Mouse (Mus musculus): Measurements from ENCODE around the gene Braf. TPM values are rescaled to one million over a fixed set of nuclear protein-coding genes. Genes with fewer than 3 reads are reported as not detected.
"Not testable (repeated sequence)": the region's sequence is repeated elsewhere in the genome, so short reads cannot be mapped to it uniquely, and the experiment has no call there.

The Braf gene
- 10 to 100 TPM; 22.3 to 23.0 TPM for total RNA-seq (2021)

GRCm38 (mm10) chr6:39724866-39725711 is at the start of gene Braf:
Braf (minus strand) TSS chr6:39725463.
- DNase-seq, result peak; percentile 92

- DNase-seq, result no peak
Observed at GRCm38 (mm10) chr6:39775029-39775428, 49.8 kb upstream of the Braf start.

- no peak for DNase-seq
Observed at GRCm38 (mm10) chr6:39757229-39757628, 32.0 kb upstream of the Braf start.

GRCm38 (mm10) chr6:39749881-39750280 is 24.6 kb upstream of the Braf start:
- DNase-seq, result peak; percentile 33

GRCm38 (mm10) chr6:39747094-39747493 is 21.8 kb upstream of the Braf start:
- no peak for DNase-seq

DNA sequence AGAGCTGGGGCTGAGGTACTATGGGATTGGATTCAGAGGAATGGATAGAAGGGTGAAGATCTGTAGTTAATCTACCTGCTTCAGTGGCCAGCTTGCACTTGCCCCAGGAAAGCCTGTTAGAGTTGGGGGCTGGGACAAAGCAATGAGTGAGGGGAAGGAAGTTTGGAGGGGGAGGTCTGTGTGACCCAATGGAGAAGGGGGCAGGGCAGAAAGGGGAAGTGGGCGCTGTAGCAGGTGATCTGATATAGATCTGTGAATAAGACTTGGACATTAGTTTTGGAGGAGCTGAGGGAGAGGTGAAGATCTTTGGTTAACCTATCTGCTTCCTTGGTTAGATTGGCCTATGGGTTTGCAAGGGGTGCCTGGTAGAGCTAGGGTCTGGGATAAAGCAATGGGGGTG is 20.2 kb upstream of the Braf start:
- no peak for DNase-seq

GRCm38 (mm10) chr6:39739698-39740097 is 14.4 kb upstream of the Braf start:
- DNase-seq, result not testable (repeated sequence)

DNA sequence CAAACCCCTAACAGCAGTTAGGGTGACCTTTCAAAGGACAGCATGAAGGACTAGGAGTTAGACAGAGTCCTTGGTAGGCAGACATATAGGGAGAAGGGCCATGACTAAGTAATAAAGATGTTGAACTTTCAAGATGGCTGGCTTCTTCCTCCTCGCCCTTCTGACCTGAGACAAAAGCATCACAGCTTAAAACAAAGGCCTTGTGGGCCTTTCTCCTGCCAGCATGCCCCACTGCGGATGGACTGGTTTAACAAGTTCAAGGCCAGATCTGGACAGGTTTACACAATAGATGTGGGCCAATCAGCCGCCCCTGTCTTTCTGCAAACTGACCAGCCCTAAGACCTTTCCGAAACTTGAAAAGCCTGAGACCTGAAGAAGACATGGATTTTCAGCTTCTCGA is 2.8 kb upstream of the Braf start:
- DNase-seq, result no peak

DNA sequence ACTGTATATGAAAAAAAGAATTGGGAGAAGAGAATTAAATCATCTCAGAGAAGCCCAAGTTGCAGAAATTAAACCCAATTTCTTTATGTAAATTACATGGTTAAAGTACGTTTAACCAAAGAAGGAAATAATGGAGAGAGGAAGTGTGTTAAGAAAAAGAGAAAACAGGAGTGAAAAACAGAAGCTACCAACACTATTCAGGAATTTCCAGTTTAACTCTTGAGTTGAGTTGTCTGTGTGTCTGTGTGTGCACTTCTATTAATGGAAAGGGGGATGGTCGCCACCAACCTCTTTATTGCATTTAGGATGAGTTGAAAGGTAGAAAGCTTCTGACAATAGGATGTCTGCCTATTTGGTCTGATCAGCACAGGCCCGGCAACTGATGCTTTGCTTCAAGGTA is 886 bp upstream of the Braf start:
- DNase-seq, result no peak

DNA sequence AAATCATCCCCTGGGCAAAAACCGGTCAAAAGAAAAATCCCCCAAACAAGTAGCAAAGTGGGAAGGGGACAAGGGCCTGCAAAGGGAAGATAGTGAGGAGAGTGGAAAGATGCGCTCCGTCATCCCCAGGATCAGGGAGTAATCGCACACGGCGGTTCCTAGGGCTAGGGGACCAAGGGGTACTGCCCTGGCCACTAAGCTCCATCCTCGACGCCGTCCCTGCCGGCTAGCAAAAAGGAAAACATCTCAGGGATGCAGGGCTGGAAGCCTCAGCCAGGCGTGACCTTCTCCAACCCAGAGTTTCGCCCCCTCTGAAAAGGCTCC is 759 bp downstream of the Braf start:
- DNase-seq, result no peak

- no peak for DNase-seq
Observed at GRCm38 (mm10) chr6:39724071-39724470, 1.2 kb downstream of the Braf start.

DNA sequence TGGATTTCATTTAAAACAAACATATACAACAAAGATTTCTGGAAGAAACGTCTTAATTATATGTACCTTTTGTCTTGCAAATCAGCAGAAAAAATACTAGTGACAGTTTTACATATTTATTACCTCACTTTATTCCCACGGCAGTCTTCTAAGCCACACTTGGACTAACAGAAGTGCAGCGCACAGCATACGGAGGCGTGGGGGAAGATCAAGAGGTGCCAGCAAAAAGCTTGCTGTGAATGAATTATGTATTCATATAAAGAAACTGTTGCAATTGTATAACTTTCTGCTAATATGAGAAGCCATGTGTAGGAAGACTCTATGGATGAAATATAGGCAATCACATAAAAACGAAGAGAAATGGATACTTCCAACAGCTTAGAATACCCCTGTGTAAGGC is 6.7 kb downstream of the Braf start:
- no peak for DNase-seq

GRCm38 (mm10) chr6:39717049-39717448 is 8.2 kb downstream of the Braf start:
- DNase-seq, result no peak

GRCm38 (mm10) chr6:39714341-39714740 is 10.9 kb downstream of the Braf start:
- no peak for DNase-seq

- DNase-seq, result no peak
Observed at GRCm38 (mm10) chr6:39713399-39713798, 11.9 kb downstream of the Braf start.

DNA sequence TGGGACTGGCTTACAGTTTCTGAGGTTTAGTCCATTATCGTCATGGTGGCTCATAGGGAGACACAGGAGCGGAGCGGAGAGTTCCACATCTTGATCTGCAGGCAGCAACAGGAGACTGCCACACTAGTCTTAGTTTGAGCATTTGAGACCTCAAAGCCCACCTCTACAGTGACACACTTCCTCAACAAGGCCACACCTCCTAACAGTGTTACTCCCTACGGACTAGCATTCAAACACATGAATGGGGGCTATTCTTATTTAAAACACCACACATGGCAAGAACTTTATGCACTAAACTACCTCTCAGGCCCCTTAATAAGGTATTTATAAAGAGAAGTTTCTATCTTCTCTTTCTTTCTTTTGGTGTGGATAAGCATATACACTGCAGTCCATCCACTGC is 19.6 kb downstream of the Braf start:
- no peak for DNase-seq

- no peak for DNase-seq
Observed at GRCm38 (mm10) chr6:39693126-39693525, 32.1 kb downstream of the Braf start.

GRCm38 (mm10) chr6:39686839-39687238 is 38.4 kb downstream of the Braf start:
- DNase-seq, result not testable (repeated sequence)

DNA sequence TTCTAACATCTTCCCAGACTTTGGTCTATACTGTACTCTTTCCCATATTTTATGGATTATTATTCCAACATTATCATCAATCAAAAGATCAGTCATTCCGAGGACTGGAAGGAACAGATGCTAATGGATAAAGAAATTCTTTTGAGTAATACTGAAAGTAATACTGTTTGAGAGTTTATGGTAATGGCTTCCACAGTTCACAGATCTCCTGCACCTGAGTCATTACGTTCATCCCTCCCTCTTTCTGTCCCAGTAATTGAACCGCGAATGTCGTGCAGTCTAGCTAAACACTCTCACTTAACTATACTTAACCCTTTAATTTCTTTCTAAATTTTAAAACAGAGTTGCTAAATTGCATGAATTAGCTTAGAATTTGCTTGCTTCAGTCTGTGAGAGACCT is 43.5 kb downstream of the Braf start:
- DNase-seq, result no peak

GRCm38 (mm10) chr6:39680524-39680923 is 44.7 kb downstream of the Braf start:
- no peak for DNase-seq

- DNase-seq, result no peak
Observed at GRCm38 (mm10) chr6:39678241-39678640, 47.0 kb downstream of the Braf start.

DNA sequence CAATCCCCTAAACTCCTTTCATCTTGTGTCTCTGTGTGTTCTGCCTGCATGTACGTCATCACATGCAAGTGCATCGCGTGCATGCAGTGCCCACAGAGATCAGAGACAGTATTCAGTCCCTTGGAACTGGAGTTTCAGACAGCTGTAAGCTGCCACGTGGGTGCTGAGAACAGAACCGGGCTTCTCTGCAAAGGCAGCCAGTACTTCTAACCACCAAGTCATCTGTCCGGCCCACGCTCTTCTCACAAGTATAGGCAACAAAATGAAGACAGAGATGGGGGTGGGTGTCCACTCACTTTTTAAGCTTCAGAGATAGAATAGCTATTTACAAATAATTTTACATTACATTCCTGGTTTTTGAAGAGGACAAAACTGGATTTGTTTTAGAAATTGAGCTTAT is 50.2 kb downstream of the Braf start:
- no peak for DNase-seq

DNA sequence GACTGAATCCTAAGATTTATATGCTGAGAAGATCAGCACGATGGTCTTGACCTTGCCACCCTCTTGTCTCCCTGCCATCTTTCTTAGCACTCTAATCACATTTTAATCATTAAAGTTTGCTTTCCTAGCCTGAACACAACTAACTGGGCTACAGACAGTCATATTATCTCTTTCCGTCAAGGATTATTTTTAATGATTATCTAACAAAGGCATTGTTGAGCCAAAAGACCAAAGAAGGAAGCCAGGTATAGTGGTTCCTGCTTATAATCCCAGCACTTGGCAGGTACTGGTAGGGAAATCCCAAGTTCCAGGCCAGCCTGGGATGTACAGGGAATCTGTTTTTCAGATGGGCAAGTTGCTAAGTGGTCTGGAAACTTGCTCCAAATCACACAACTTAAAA is 114.0 kb downstream of the Braf start:
- no peak for DNase-seq

GRCm38 (mm10) chr6:39610207-39610606 is 115.1 kb downstream of the Braf start:
- no peak for DNase-seq

GRCm38 (mm10) chr6:39607365-39607764 is 117.9 kb downstream of the Braf start:
- DNase-seq, result no peak
